Mouse (Mus musculus) monocyte, adult 5-6 weeks (primary cell): ENCODE results near the gene Trp53i13. TPM values are rescaled to one million over a fixed set of nuclear protein-coding genes. Genes with fewer than 3 reads are reported as not detected.

Source experiments
- ATAC-seq: fragments of 153-309, 156-312 bp; replicated peaks from 2 replicates; pipeline ENCODE4 v1.8.0; 2017; ENCODE audit warnings: mild to moderate bottlenecking; ENCODE audit not compliant: low TSS enrichment, insufficient number of reproducible peaks, severe bottlenecking, poor library complexity, low FRiP score
- total RNA-seq: library from RNA; stranded (forward); fragments of 200-1000, 200-491, 200-594 nt; gene quantifications from 3 replicates; pipeline ENCODE4 v1.2.3, GENCODE M21; 2017

Gene Trp53i13
- total RNA-seq, 1 experiment from 2014 or later: not detected

DNA sequence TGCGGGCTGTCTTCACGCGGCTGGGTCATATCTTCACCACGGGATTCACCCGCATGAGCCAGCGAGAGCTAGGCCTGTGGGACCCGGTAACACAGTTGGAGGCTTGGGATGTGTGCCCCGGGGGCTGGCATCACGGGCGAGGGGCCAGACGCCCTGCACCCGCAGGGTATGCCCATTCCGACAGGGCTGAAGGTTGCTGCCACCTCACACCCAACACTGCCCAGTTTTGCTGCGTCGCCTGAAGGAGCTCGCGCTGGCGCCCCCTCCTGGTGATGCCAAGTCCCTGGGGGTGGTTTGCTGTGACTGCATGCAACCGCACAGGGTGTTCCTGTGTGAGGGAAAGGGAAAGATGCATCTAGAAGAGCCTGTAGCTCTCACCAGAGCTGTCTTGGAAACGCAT lies 48.0 kb downstream of the Trp53i13 start:
- peak; percentile 64 for ATAC-seq

DNA sequence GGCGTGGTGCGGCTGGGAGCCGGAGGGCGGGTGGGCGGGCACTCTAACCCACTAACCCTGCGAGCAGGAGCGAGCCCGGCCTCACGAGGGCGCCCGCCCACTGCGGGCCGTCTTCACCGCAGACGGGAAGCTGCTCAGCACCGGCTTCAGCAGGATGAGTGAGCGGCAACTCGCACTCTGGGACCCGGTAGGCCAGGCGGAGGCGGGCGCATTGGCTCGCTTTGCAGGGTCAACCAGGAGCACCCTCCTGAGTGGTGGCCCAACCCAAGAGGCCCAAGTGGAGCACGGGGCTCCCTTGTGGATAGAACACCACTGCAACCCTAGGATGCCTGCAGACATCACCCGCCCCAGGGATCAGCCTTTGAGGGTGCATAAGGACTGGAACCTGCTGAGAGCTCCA lies 48.6 kb downstream of the Trp53i13 start:
- peak; percentile 33; the same call in 1 of the 2 replicates for ATAC-seq

DNA sequence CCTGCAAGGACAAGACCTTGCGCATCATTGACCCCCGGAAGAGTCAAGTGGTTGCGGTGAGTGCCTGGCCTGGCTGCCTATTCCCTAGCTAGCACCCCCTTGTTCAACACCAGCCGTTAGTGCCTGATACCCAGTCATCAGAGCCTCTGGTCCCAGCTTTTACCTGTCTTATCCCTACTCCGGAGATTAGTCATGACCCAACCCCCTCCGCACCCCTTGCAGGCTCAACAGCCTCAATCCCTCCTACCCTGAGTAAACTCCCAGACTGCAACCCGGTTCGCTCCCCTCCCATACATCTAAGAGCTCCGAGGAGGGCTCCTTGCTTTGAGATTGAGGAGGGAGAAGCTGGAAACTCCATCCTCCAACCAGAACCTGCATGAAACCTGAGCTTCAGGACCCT lies 49.2 kb downstream of the Trp53i13 start:
- ATAC-seq: no peak

DNA sequence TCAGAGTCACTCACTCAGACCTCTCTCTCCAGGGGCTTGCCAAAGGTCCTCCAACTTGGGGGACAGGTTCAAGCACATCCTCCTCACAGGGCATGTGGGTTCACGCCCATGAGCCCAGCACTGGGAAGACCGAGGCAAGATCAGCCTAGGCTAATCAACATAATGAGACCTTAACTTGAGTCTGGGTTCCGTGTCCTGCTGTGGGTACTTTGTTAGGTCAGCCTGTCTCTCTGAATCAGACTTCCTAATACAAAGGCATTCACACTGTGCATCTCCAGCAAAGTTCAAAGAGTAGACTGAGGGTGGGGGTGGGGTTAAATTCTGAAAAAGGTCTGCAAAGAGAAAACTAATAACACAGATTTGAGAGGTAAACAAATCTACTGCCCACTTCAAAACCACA lies 50.7 kb downstream of the Trp53i13 start:
- ATAC-seq: no peak

DNA sequence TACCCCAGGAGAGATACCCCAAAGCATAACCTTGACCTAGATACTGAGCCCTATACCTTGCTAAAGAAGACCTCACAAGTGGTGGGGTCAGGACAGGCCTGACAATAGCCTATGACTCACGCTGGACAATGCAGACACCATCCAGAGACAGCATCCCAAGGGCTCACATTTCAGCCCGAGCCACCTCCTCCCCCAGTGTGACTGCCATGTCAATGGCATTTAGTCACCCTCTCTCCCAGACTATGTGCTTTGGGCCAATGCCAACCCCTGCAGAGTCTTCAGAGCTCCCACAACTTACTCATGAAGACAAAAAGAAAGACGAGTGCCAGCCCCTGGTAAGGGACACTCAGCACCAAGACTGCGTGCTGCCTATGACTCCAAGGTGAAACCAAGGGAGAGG lies 51.1 kb downstream of the Trp53i13 start:
- ATAC-seq: no peak

DNA sequence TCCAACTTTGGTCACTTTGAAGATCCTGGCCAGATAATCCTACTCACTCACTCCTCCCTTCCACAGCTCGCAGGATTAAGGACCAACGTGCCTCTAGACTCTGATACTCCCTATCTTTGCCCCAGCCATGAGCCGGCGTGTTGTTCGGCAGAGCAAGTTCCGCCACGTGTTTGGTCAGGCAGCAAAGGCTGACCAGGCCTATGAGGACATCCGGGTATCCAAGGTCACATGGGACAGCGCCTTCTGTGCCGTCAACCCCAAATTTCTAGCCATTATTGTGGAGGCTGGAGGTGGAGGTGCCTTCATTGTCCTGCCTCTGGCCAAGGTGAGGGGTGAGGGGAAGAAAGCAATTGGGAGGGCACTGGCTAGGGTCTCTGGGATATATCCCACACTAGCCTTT lies 52.0 kb downstream of the Trp53i13 start:
- ATAC-seq: no peak

DNA sequence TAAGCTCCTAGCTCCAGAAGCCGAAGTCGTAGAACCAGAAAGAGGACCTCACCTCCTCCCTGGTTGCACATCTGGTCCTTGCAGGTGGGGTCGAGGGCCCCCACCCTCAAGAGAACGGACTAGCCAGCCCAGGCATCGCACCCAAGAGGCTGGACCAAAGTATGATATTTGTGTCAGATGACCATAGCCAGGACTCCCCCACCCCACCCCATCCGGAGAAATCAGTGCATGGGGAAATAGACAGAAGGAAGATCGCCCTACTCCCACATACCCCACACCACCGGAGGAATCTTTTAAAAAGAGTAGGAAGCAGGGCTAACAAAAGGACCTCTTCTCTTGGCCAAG lies 52.7 kb downstream of the Trp53i13 start:
- ATAC-seq: no peak

DNA sequence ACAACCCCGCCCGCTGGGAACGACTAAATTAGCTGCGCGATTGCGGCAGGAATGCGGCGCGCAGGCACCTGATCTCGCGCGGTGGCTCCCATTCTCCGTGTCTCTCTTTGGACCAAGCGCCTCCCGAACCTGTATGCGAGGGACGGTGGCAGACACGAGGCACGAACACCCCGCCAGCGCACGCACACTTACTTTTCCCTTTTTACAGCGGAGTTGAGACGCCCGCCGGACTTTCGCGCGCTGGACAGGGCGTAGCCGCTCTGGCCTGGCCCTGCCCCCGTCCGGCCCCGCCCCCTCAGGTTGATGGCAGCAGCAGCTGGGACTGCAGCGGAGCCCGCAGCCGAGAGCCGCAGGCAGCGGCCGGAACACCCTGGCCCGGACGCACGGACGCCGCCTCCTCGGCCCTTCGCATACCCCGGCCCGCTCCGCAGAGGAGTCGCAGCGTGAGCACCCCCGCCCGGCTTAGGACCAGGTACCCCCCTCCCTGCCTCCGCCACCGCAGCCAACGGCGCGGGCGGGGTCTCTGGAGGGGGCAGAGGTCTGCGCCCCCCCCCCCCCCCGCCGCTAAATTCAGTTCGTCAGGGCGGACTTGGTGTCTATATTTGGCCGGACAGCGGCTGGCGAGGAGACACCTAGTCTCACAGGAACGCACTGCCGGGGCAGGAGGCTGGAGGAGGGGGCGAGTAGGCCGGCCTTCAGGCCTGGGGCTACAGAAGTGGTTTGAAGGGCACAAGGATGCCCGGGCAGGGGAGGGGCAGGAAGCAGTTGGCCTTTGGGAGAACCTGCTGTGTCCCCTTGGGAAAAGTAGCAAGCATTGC lies 53.3 kb downstream of the Trp53i13 start, which contains the start of gene Coro6:
Coro6 (plus strand) TSS at position 129 of the 818 bp plus-strand sequence.
- ATAC-seq: 0 out of 2 replicates have a peak, but pooled peaks have one; percentile 4

DNA sequence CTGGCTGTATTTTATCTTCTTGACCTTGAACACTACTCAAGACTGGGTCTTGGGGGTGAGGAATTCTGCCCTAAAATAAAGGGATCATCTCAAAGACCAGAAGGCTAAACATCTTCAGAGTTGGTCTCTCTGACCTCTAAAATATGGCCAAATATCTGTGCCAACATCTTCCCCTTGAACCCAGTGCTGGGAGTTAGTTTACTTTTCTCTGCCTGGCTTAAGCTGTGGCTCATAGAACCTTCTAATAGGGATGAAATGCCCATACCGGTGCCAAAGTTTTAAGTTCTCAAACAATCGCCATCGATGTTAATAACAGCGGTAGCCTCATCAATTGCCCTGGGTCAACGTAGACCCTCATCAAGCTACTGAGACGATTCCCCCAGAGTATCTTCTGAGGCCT lies 53.9 kb downstream of the Trp53i13 start:
- no peak for ATAC-seq

Other genes starting within 250 kb of the Trp53i13 start
- 0.19 to 1.1 TPM in 2 of 3 replicates, not detected in the other for gene Coro6, start 53.6 kb downstream of the Trp53i13 start, total RNA-seq
- gene Ankrd13b, start 26.3 kb downstream of the Trp53i13 start, total RNA-seq: 0.58 TPM in 1 of 3 replicates, not detected in the others
- gene Git1, start 22.4 kb downstream of the Trp53i13 start, total RNA-seq: 10.6 to 14.7 TPM (median 13.6 TPM) in 3 replicates
- 3.7 to 13.8 TPM (median 7.7 TPM) in 3 replicates for gene Abhd15, start 859 bp downstream of the Trp53i13 start, total RNA-seq
- gene Gm10392, start 3.2 kb upstream of the Trp53i13 start, total RNA-seq: not detected in 3 replicates
- 63.1 to 91.5 TPM (median 68.0 TPM) in 3 replicates for gene Taok1, start 91.8 kb upstream of the Trp53i13 start, total RNA-seq
- 135 to 169 TPM (median 146 TPM) in 3 replicates for gene Nufip2, start 170.2 kb upstream of the Trp53i13 start, total RNA-seq
- not detected in 3 replicates for gene Cryba1, start 209.3 kb upstream of the Trp53i13 start, total RNA-seq
- gene Myo18a, start 247.3 kb upstream of the Trp53i13 start, total RNA-seq: 142 to 166 TPM (median 145 TPM) in 3 replicates